Mouse (Mus musculus) brain, embryonic 14.5 days (tissue): Measurements from ENCODE around the gene Akap1.

Source experiments
- CTCF ChIP-seq: fragments of 200-500 bp; IDR thresholded peaks from 2 replicates; pipeline ENCODE4 v1.5.1; 2012; ENCODE audit warnings: inconsistent platforms, mild to moderate bottlenecking, moderate library complexity, borderline replicate concordance; ENCODE audit not compliant: insufficient read depth, insufficient read length; ENCODE audit errors: extremely low read depth
- POLR2A ChIP-seq: fragments of 200-500 bp; IDR thresholded peaks from 2 replicates; pipeline ENCODE4 v1.6.1; 2012; ENCODE audit warnings: mild to moderate bottlenecking, inconsistent platforms, borderline replicate concordance; ENCODE audit not compliant: poor library complexity, insufficient read depth, insufficient read length, severe bottlenecking; ENCODE audit errors: extremely low read depth

DNA sequence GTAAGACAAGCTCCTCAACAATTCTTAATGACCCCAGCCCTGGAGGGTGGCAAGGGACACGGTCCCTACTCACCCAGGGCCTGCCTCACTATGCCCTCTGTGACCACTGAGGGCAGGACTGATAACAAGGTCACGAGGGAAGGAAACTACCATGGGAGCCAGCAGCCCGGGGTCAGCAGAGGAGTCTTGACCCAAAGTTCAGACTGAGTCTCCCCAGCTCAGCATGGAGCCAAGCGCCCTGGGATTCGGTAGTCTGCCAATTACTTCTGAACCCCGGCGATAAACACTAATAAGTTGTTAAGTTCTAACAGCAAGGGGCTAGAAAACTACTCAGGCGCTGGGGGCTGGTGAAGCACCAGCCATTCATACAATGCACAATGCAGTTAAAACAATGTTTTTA is 24.1 kb downstream of the Akap1 start:
- no peak for TF ChIP-seq POLR2A
- TF ChIP-seq CTCF: no peak
